Mouse (Mus musculus): ENCODE measurements around the gene Dbf4.

DNA sequence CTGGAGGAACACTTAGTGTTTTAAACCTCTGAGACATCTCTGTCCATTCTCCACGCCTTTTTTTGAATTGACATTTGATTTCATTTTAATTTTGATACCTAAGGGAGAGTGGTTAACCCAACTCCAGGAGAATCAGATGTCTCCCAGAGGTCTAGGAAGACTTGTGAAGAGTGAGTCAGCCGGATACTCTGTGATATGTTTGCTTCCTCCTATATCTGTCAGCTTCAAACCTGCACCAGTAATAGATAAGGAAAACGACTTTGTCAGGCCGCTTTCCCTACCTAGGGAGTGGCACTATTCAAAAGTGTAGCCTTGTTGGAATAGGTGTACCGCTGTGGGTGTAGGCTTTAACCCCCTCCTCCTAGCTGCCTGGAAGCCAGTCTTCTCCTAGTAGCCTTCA, 53.7 kb downstream of the Dbf4 start:
- TF ChIP-seq CTCF (IDR thresholded peaks at IDR 0.05; ENCODE audit: low read depth, low read length) = no peak
- no peak for TF ChIP-seq POLR2A (IDR thresholded peaks at IDR 0.05; ENCODE audit: extremely low read depth, insufficient read depth, low read length)
